Mouse (Mus musculus): ENCODE results near the gene St7.

GRCm38 (mm10) chr6:17787810-17788209 is 95.1 kb downstream of the St7 start:
- TF ChIP-seq POLR2A (IDR thresholded peaks at IDR 0.05; ENCODE audit: insufficient read depth, low read length) (no peak), CTCF (IDR thresholded peaks at IDR 0.05; ENCODE audit: low read depth, low read length) (no peak)
